Mouse (Mus musculus): ENCODE measurements at regions not wholly inside any gene's neighbourhood (a gene's known extent, or its start where the extent isn't known, plus 50 kb on each side); places are given as distances from the start of the nearest gene placed in this dataset.

- no peak for ATAC-seq (ENCODE audit: insufficient number of reproducible peaks, low FRiP score, low TSS enrichment, low read depth)
- H3K9ac ChIP-seq, result no peak overlapping the region
- H3K4me1 ChIP-seq, result peaks cover 10% of the 10 kb centered on the region; the same call in 1 of the 2 replicates
- no peaks in the 10 kb centered on the region for H3K36me3 ChIP-seq
- H3K4me3 ChIP-seq, result no peak overlapping the region
- no peak overlapping the region for H3K27ac ChIP-seq
- H3K27me3 ChIP-seq, result no peaks in the 10 kb centered on the region
- WGBS, result 21% methylated on average over 4 of the region's 4 CpGs
- H3K9me3 ChIP-seq, result no peaks in the 10 kb centered on the region
- no peak overlapping the region for H3K4me2 ChIP-seq
Measured at GRCm38 (mm10) chr10:125801450-125801849, 164.5 kb upstream of the Lrig3 start.

- WGBS, result 80% methylated on average over 7 of the region's 7 CpGs
- no peak overlapping the region for H3K9ac ChIP-seq
- no peak for ATAC-seq (ENCODE audit: insufficient number of reproducible peaks, low FRiP score, low TSS enrichment, low read depth)
Measured at GRCm38 (mm10) chr10:125802923-125803583, 162.9 kb upstream of the Lrig3 start.

GRCm38 (mm10) chr10:125809763-125810361 is 156.1 kb upstream of the Lrig3 start:
- Histone ChIP-seq H3K36me3 (no peaks in the 10 kb centered on the region), H3K27me3 (no peaks in the 10 kb centered on the region), H3K4me3 (no peak overlapping the region), H3K4me1 (peaks cover 16% of the 10 kb centered on the region), H3K27ac (peak overlapping the region; percentile 38; the same call in 1 of the 2 replicates), H3K9me3 (no peaks in the 10 kb centered on the region), H3K4me2 (no peak overlapping the region), H3K9ac (no peak overlapping the region)
- ATAC-seq (ENCODE audit: insufficient number of reproducible peaks, low FRiP score, low TSS enrichment, low read depth), result peak; percentile 74
- 20% methylated on average over 8 of the region's 8 CpGs for WGBS

More at GRCm38 (mm10) chr10:125802923-125803583, 162.9 kb upstream of the Lrig3 start:
- Histone ChIP-seq H3K4me2 (no peak overlapping the region), H3K27me3 (no peaks in the 10 kb centered on the region), H3K27ac (no peak overlapping the region), H3K4me3 (no peak overlapping the region), H3K9me3 (no peaks in the 10 kb centered on the region), H3K36me3 (no peaks in the 10 kb centered on the region), H3K4me1 (peaks cover 10% of the 10 kb centered on the region; the same call in 1 of the 2 replicates)

GRCm38 (mm10) chr10:125810590-125810989 is 155.4 kb upstream of the Lrig3 start:
- WGBS, result 7% methylated on average over 3 of the region's 3 CpGs
- Histone ChIP-seq H3K27ac (peak overlapping the region; percentile 55; the same call in 1 of the 2 replicates), H3K4me1 (peaks cover 16% of the 10 kb centered on the region), H3K9me3 (no peaks in the 10 kb centered on the region), H3K4me2 (no peak overlapping the region), H3K36me3 (no peaks in the 10 kb centered on the region), H3K9ac (no peak overlapping the region), H3K4me3 (no peak overlapping the region), H3K27me3 (no peaks in the 10 kb centered on the region)
- ATAC-seq (ENCODE audit: insufficient number of reproducible peaks, low FRiP score, low TSS enrichment, low read depth), result no peak

- 71% methylated on average over 7 of the region's 7 CpGs for WGBS
- peaks cover 16% of the 10 kb centered on the region for H3K4me1 ChIP-seq
- H3K36me3 ChIP-seq, result no peaks in the 10 kb centered on the region
Measured at GRCm38 (mm10) chr10:125814191-125814887, 151.6 kb upstream of the Lrig3 start.

GRCm38 (mm10) chr10:125832134-125832533 is 133.8 kb upstream of the Lrig3 start:
- no peaks in the 10 kb centered on the region for H3K4me1 ChIP-seq
- H3K4me3 ChIP-seq, result no peak overlapping the region
- no peak overlapping the region for H3K9ac ChIP-seq
- ATAC-seq (ENCODE audit: insufficient number of reproducible peaks, low FRiP score, low TSS enrichment, low read depth), result no peak
- no peak overlapping the region for H3K27ac ChIP-seq
- H3K36me3 ChIP-seq, result no peaks in the 10 kb centered on the region
- H3K27me3 ChIP-seq, result no peaks in the 10 kb centered on the region
- no peak overlapping the region for H3K4me2 ChIP-seq
- WGBS, result 39% methylated on average over 5 of the region's 5 CpGs
- no peaks in the 10 kb centered on the region; the same call in 1 of the 2 replicates for H3K9me3 ChIP-seq

More at GRCm38 (mm10) chr10:125814191-125814887, 151.6 kb upstream of the Lrig3 start:
- ATAC-seq (ENCODE audit: insufficient number of reproducible peaks, low FRiP score, low TSS enrichment, low read depth), result no peak
- H3K4me3 ChIP-seq, result no peak overlapping the region
- no peaks in the 10 kb centered on the region for H3K27me3 ChIP-seq
- no peak overlapping the region for H3K4me2 ChIP-seq
- no peak overlapping the region for H3K9ac ChIP-seq
- H3K27ac ChIP-seq, result no peak overlapping the region
- no peaks in the 10 kb centered on the region for H3K9me3 ChIP-seq

DNA sequence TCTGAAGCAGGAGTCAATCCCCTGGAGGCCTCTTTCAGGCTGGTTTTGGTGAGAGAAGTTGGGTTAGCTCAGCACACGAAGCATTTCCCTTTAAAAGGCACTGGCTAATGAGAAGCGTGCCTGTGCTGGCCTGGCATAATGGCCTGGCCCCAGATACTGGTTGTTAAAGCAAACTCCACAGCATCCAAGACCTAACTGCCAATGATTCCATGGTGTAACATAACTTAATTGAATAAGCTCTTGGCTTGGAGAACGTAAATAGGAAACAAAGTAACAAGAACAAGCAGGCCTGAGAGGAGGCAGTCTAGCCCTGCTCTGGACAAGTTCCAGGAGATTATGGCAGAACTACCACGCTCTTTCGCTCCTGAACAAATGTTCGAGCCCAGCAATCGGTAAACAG is 133.2 kb upstream of the Lrig3 start:
- Histone ChIP-seq H3K9me3 (no peaks in the 10 kb centered on the region; the same call in 1 of the 2 replicates), H3K27ac (no peak overlapping the region), H3K4me2 (no peak overlapping the region), H3K9ac (no peak overlapping the region), H3K4me3 (no peak overlapping the region), H3K36me3 (no peaks in the 10 kb centered on the region), H3K4me1 (no peaks in the 10 kb centered on the region), H3K27me3 (no peaks in the 10 kb centered on the region)
- ATAC-seq (ENCODE audit: insufficient number of reproducible peaks, low FRiP score, low TSS enrichment, low read depth), result no peak
- WGBS, result 50% methylated on average over 7 of the region's 7 CpGs

DNA sequence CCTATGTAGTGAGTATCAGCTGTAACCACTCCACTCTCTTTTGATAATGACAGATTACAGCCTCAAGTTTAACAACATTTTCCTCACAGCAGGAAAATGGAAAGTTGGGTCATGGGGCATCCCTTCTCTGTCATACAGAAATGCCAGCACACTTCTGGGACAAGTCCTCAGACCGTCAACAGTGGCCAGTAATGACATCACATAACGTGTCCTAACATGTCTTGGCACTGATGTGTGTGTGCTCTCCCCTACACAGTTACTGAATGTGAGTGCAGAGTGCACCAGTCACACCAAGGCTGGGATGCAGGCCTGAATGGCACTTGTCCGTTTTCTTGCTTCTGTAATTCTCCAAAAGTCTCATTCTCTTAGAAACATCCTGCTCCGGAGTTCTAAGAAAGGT is 132.0 kb upstream of the Lrig3 start:
- WGBS, result 81% methylated on average over 4 of the region's 4 CpGs
- ATAC-seq (ENCODE audit: insufficient number of reproducible peaks, low FRiP score, low TSS enrichment, low read depth), result no peak
- Histone ChIP-seq H3K4me1 (peaks cover under 1% of the 10 kb centered on the region), H3K36me3 (no peaks in the 10 kb centered on the region), H3K9me3 (no peaks in the 10 kb centered on the region; the same call in 1 of the 2 replicates), H3K27ac (no peak overlapping the region), H3K9ac (no peak overlapping the region), H3K4me3 (no peak overlapping the region), H3K27me3 (no peaks in the 10 kb centered on the region), H3K4me2 (no peak overlapping the region)

- ATAC-seq (ENCODE audit: insufficient number of reproducible peaks, low FRiP score, low TSS enrichment, low read depth), result no peak
- peaks cover 15% of the 10 kb centered on the region for H3K4me1 ChIP-seq
Measured at GRCm38 (mm10) chr10:125838982-125839381, 127.0 kb upstream of the Lrig3 start.

DNA sequence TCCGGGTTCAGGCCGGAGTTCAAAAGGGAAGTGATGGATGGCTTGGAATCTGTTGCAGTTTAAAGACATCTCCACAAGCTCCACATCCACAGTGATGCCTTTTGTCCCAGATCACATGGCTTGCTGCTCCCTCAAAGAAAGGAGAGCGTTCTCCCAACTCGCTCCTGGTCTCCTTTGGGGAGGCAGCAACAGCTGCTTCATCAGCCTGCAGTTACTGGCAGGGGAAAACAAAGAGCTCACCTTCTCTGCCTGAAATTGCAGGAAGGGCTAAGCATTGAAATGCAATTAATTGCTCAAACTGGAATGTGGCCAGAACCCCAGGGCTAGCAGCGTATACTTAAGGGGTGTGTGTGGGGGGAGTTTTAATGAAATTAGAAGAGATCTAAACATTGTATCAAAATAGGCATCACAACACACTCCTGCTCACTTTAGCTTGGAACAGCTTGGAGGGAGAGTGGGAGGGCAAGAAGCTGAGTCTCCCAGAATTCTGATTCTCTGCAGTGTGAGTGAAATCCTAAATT is 126.3 kb upstream of the Lrig3 start:
- no peak overlapping the region for H3K4me2 ChIP-seq
- no peak overlapping the region for H3K9ac ChIP-seq

More at GRCm38 (mm10) chr10:125838982-125839381, 127.0 kb upstream of the Lrig3 start:
- Histone ChIP-seq H3K36me3 (no peaks in the 10 kb centered on the region), H3K27ac (no peak overlapping the region), H3K4me2 (no peak overlapping the region), H3K9me3 (no peaks in the 10 kb centered on the region; the same call in 1 of the 2 replicates), H3K9ac (no peak overlapping the region), H3K27me3 (no peaks in the 10 kb centered on the region), H3K4me3 (no peak overlapping the region)
- WGBS, result 69% methylated on average over 11 of the region's 11 CpGs

GRCm38 (mm10) chr10:125840388-125840787 is 125.6 kb upstream of the Lrig3 start:
- Histone ChIP-seq H3K27ac (no peak overlapping the region), H3K4me2 (no peak overlapping the region), H3K4me1 (peaks cover 21% of the 10 kb centered on the region), H3K4me3 (no peak overlapping the region), H3K36me3 (no peaks in the 10 kb centered on the region), H3K27me3 (no peaks in the 10 kb centered on the region), H3K9me3 (no peaks in the 10 kb centered on the region; the same call in 1 of the 2 replicates), H3K9ac (no peak overlapping the region)
- no peak for ATAC-seq (ENCODE audit: insufficient number of reproducible peaks, low FRiP score, low TSS enrichment, low read depth)
- 72% methylated on average over 1 of the region's 1 CpGs for WGBS

More for the DNA sequence above, 126.3 kb upstream of the Lrig3 start:
- ATAC-seq (ENCODE audit: insufficient number of reproducible peaks, low FRiP score, low TSS enrichment, low read depth), result no peak
- H3K27ac ChIP-seq, result no peak overlapping the region
- H3K9me3 ChIP-seq, result no peaks in the 10 kb centered on the region; the same call in 1 of the 2 replicates
- H3K36me3 ChIP-seq, result no peaks in the 10 kb centered on the region
- 20% methylated on average over 5 of the region's 5 CpGs for WGBS
- H3K27me3 ChIP-seq, result no peaks in the 10 kb centered on the region
- H3K4me1 ChIP-seq, result peaks cover 15% of the 10 kb centered on the region
- no peak overlapping the region for H3K4me3 ChIP-seq

Data from limb, embryonic 15.5 days (tissue).